Mouse (Mus musculus) adrenal gland, adult 2 months (tissue): ENCODE measurements around the gene Pde2a. TPM values are rescaled to one million over a fixed set of nuclear protein-coding genes. Genes with fewer than 3 reads are reported as not detected.

Experiments used
- DNase-seq: peaks from one replicate; pipeline ENCODE4 v3.0.0; 2021
- polyA plus RNA-seq: library from polyadenylated mRNA; depleted of rRNA; stranded (reverse); fragments of >200 nt; gene quantifications from 2 replicates; pipeline ENCODE4 v1.2.3, GENCODE M21; 2012
- total RNA-seq, 2 experiments: library from RNA; stranded (reverse); gene quantifications; 2 replicates each; pipeline ENCODE4 v1.2.3; 2021

Pde2a gene
- total and polyA plus RNA-seq, 3 experiments, result 161 to 223 (median 199) TPM

GRCm38 (mm10) chr7:101472598-101473558, 51.4 kb downstream of the Pde2a start:
- peak; percentile 60 for DNase-seq

- peak; percentile 66 for DNase-seq
These were observed 52.9 kb downstream of the Pde2a start for GRCm38 (mm10) chr7:101474399-101474811.

GRCm38 (mm10) chr7:101476028-101476427, 54.5 kb downstream of the Pde2a start:
- no peak for DNase-seq

- no peak for DNase-seq
These were observed 55.0 kb downstream of the Pde2a start for GRCm38 (mm10) chr7:101476493-101476892.

GRCm38 (mm10) chr7:101477200-101477599, 55.7 kb downstream of the Pde2a start:
- DNase-seq, result no peak

- DNase-seq, result no peak
These were observed 56.6 kb downstream of the Pde2a start for GRCm38 (mm10) chr7:101478099-101478498.

- no peak for DNase-seq
These were observed 58.4 kb downstream of the Pde2a start for GRCm38 (mm10) chr7:101479841-101480240.

GRCm38 (mm10) chr7:101480671-101481070, 59.2 kb downstream of the Pde2a start:
- DNase-seq, result peak; percentile 85

GRCm38 (mm10) chr7:101481872-101482498, 60.5 kb downstream of the Pde2a start:
- DNase-seq, result peak; percentile 86

- no peak for DNase-seq
These were observed 61.1 kb downstream of the Pde2a start for GRCm38 (mm10) chr7:101482499-101483081.

GRCm38 (mm10) chr7:101483498-101484115, 62.1 kb downstream of the Pde2a start:
- DNase-seq, result no peak

GRCm38 (mm10) chr7:101487102-101487501, 65.6 kb downstream of the Pde2a start:
- no peak for DNase-seq

GRCm38 (mm10) chr7:101490952-101491351, 69.5 kb downstream of the Pde2a start:
- DNase-seq, result no peak

GRCm38 (mm10) chr7:101498385-101498784, 76.9 kb downstream of the Pde2a start:
- DNase-seq, result no peak

- no peak for DNase-seq
These were observed 77.8 kb downstream of the Pde2a start for GRCm38 (mm10) chr7:101499251-101499650.

GRCm38 (mm10) chr7:101499701-101500100, 78.2 kb downstream of the Pde2a start:
- no peak for DNase-seq

GRCm38 (mm10) chr7:101501236-101501635, 79.7 kb downstream of the Pde2a start:
- DNase-seq, result no peak

GRCm38 (mm10) chr7:101501675-101502074, 80.2 kb downstream of the Pde2a start:
- DNase-seq, result peak; percentile 39

GRCm38 (mm10) chr7:101503351-101503750, 81.9 kb downstream of the Pde2a start:
- DNase-seq, result peak; percentile 75

- DNase-seq, result no peak
These were observed 82.3 kb downstream of the Pde2a start for GRCm38 (mm10) chr7:101503803-101504202.

GRCm38 (mm10) chr7:101504507-101504906, 83.0 kb downstream of the Pde2a start:
- peak; percentile 42 for DNase-seq

- DNase-seq, result peak; percentile 72
These were observed 87.7 kb downstream of the Pde2a start for GRCm38 (mm10) chr7:101509212-101509611.
